Mouse (Mus musculus): ENCODE results near the gene Btn2a2.

Btn2a2 gene

GRCm38 (mm10) chr13:23497656-23498321 is 9.1 kb upstream of the Btn2a2 start:
- no peak for DNase-seq (ENCODE audit: low spot score)

DNA sequence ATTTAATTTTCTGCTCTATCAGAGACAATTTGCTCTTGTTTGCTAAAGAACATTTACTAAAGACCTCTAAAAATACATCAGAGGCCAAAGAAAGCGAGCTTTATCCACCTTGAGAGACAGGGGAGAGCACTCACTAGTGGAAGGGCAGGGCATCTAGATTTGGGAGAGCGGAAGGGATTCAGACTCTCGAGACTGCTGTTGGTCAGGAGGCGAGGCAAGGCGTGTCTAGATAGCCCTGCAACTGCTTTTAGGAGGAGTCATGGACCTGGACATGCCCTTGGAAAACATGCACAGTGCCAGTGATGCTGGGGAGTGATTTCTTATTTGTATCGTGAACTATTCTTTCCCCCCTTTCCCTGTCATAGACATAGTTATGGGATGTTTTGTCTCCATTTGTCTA is 6.9 kb upstream of the Btn2a2 start:
- DNase-seq (ENCODE audit: low spot score): no peak

DNA sequence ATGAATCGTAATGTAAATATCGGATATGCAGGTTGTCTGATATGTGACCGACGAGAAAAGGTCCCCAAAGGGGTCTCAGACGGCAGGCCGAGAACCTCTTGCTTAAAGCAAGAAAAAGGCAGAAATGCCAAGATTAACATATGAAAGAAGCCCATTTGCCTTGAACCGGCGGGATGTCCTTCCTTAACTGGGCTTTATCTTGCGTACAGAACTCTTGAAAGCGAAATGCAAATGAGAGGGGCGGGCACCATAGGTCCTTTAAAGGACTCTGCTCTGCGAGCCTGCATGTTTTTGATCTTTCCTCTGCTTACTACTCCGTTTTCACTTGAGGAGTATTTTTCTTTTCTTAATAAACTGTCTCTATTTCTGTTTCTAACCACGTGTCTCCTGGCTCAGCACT is 3.3 kb upstream of the Btn2a2 start:
- DNase-seq (ENCODE audit: low spot score): no peak

- no peak for DNase-seq (ENCODE audit: low spot score)
Observed at GRCm38 (mm10) chr13:23491263-23491662, 2.6 kb upstream of the Btn2a2 start.

- DNase-seq (ENCODE audit: low spot score): no peak
Observed at GRCm38 (mm10) chr13:23490863-23491262, 2.2 kb upstream of the Btn2a2 start.

DNA sequence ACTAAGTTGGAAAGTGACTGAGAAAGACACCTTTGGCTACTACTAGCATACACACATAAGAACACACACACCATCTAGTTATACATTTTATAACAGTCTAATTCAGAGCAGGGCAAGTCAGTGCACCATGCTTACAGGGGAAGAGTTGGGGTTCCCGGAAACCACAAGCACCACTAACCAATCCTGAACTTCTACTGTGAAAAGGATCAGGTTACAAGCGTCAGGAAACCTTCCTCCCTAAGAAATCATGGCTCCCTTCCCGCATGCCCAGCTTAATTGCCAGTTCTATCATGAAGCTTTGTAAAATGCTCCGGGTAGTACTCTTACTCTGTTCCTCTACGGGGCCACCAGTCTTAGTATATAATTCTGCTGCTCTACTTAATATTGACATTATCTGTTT is 3.4 kb downstream of the Btn2a2 start:
- DNase-seq (ENCODE audit: low spot score): no peak

DNA sequence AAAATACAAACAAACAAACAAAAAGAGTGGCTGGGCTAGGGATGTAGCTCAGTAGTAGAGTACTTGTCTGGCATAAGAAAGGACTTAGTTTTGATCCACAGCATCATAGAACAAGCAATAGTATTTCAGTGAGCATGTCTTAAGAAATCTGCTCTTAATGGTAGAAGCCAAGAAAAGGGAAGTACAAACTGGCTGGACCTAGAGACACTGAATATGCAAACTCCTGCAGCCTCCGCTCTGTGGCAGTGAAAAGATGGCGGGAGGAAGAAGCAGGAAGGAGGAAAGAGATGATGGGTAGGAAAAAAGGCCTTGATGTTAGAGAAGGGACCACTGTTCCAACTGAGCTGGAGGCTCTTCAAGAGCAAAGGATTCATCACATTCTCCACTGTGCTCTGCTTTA is 5.5 kb downstream of the Btn2a2 start:
- no peak for DNase-seq (ENCODE audit: low spot score)

GRCm38 (mm10) chr13:23475658-23476057 is 13.0 kb downstream of the Btn2a2 start:
- no peak for DNase-seq (ENCODE audit: low spot score)

- DNase-seq (ENCODE audit: low spot score): peak; percentile 24
Observed at GRCm38 (mm10) chr13:23466911-23467310, 21.7 kb downstream of the Btn2a2 start.

GRCm38 (mm10) chr13:23466306-23466705 is 22.4 kb downstream of the Btn2a2 start:
- no peak for DNase-seq (ENCODE audit: low spot score)

GRCm38 (mm10) chr13:23465600-23466109 is 23.0 kb downstream of the Btn2a2 start, which contains the start of gene Btn1a1:
Gene Btn1a1 (minus strand): TSS chr13:23465901.
- no peak for DNase-seq (ENCODE audit: low spot score)

GRCm38 (mm10) chr13:23464841-23465366 is 23.8 kb downstream of the Btn2a2 start:
- DNase-seq (ENCODE audit: low spot score): no peak

DNA sequence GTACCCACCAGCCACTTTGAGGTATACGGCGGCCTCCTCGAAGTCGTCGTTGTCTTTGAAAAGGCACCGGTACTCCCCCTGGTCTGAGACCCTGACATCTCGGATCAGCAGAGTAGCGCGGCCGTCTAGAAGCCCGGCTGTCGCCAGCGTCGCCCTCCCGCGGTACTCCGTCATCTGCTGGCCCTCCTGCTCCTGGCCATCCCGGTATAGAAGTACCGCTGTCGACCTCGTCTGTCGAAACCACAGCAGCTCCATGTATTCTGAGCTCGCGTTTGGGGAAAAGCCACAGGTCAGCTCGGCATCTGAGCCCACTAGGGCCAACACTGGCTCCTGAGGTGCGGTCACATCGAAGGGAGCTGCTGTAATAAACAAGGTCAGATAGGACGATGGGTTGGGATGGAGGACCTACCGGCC is 24.4 kb downstream of the Btn2a2 start:
- peak; percentile 29 for DNase-seq (ENCODE audit: low spot score)

- peak; percentile 56 for DNase-seq (ENCODE audit: low spot score)
Observed at GRCm38 (mm10) chr13:23463381-23464223, 25.1 kb downstream of the Btn2a2 start.

DNA sequence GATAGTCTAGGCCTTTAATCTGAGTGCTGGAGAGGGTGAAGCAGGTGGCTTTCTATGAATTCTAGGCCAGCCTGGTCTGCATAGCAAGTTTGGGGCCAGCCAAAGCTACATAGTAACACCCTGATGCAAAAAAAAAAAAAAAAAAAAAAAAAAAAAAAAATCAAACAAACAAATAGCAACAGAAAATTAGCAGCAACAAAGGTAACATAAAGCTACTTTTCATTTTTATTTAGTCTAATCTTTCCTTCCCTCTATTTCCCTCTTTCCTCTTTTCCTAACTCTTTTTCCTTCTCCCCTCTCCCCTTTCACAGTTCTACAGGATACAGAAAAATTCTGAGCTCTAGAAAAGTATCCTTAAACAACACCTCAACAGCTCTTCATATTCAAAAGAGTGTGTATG is 26.0 kb downstream of the Btn2a2 start:
- DNase-seq (ENCODE audit: low spot score): no peak

DNA sequence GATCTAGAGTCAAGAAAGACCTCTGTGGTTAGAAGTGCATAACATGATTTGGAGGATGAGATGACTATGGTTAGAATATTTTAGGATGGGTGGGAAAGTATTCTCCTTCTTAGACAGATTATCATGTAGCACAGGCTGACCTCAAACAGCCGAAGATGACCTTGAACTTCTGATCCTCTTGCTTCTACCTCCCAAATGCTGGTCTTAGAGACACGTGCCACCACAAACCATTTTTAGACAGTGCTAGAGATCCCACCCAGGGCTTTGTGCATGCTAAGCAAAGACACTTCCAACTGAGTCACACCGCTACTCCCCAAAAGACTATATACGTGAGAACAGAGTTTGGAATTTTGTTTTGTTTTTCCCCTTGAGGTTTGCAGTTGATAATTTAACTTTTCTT is 26.6 kb downstream of the Btn2a2 start:
- DNase-seq (ENCODE audit: low spot score): no peak

DNA sequence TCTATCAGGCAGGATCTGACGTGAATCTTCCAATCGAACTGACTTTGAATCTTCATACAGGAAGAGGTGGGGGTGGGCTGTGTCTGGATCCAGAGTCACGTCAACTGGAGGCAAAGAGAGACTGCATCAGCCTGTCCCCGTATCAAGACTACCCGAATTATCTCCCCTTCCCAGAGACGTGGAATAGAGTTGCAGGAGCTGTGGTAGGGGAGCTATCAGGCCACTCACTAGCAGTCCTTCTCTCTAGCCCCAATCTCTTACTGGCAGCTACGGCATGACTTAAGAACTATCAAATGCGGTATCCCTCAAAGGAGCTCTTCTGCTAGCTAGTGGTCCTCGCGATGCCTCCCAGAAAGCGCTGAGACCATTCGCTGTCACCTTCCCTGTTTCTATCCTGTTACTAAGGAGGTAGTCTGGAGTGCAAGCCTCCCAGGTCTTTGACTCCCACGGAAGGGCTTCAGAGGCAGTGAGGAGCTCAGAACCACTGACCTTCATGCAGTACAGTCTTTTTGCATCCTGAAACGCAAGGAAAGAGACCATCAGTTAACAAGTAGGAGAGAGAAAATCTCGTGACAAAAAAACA is 29.3 kb downstream of the Btn2a2 start:
- DNase-seq (ENCODE audit: low spot score): no peak

- no peak for DNase-seq (ENCODE audit: low spot score)
Observed at GRCm38 (mm10) chr13:23453926-23454325, 34.7 kb downstream of the Btn2a2 start.

GRCm38 (mm10) chr13:23453362-23453862 is 35.2 kb downstream of the Btn2a2 start:
- DNase-seq (ENCODE audit: low spot score): peak; percentile 75

- peak; percentile 71 for DNase-seq (ENCODE audit: low spot score)
Observed at GRCm38 (mm10) chr13:23450398-23450797, 38.3 kb downstream of the Btn2a2 start.

DNA sequence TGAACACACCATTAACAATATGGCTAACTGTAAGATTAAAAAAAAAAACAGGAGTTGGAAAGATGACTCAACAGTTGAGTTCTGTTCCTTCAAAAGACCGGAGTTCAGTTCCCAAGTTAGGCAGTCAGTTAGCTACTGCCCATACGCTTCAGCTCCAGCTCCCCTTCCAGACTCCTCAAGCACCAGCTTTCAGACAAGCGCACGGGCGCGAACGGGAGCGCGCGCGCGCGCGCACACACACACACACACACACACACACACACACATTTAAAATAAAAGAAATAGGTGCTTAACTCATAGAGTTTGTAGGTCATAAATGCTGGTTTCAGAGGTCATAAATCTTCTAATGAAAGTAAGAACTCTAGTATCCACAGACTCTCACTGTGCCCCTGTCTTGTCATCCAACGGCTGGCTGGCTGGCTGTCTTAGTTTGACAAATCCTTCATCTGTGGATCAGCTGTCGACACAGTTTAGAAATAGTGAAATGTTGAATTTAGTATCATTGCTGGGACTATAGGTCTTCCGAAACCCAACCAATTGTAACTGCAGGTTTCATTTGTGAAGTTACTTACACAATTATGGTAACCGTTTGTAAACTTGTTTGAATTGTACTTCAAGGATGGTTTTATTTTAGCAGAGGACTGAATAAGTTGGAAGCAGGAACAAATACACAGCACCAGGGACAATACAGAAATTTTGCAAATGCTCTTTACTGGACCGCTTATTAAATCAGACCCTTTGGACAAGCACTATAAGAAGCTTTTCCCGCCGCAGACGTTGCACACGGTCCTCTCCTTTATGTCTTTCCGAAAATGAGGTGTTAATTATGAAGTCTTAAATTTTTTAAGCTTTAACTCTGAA is 39.2 kb downstream of the Btn2a2 start:
- DNase-seq (ENCODE audit: low spot score): peak; percentile 52
